Mouse (Mus musculus): ENCODE results near the gene Sprr2a2. TPM values are rescaled to one million over a fixed set of nuclear protein-coding genes. Genes with fewer than 3 reads are reported as not detected.
"Not testable (repeated sequence)": the region's sequence is repeated elsewhere in the genome, so short reads cannot be mapped to it uniquely, and the experiment has no call there.

Gene Sprr2a2
- polyA plus RNA-seq, 1 experiment from 2014 or later: not detected

GRCm38 (mm10) chr3:92285101-92285500, 69.4 kb downstream of the Sprr2a2 start, which contains the start of gene Sprr2a3:
Sprr2a3 (plus strand) TSS chr3:92285417.
- not testable (repeated sequence) for H3K9ac ChIP-seq (replicated peaks); H3K9me3 ChIP-seq; H3K4me3 ChIP-seq; H3K36me3 ChIP-seq; H3K4me2 ChIP-seq (replicated peaks); ATAC-seq (ENCODE audit: low FRiP score, low read depth); H3K27ac ChIP-seq (replicated peaks); H3K4me1 ChIP-seq; H3K27me3 ChIP-seq
- 97% methylated on average over 1 of the region's 1 CpGs for WGBS

- H3K4me3 ChIP-seq; H3K27ac ChIP-seq (replicated peaks); H3K36me3 ChIP-seq; ATAC-seq (ENCODE audit: low FRiP score, low read depth); H3K4me1 ChIP-seq; H3K9me3 ChIP-seq; H3K4me2 ChIP-seq (replicated peaks); H3K9ac ChIP-seq (replicated peaks); H3K27me3 ChIP-seq: not testable (repeated sequence)
- WGBS: 65% methylated on average over 6 of the region's 6 CpGs
Measured at GRCm38 (mm10) chr3:92288489-92288888, 72.8 kb downstream of the Sprr2a2 start.

Other genes with a start within 250 kb of the Sprr2a2 start
- not detected in 2 replicates for gene Pglyrp3, start 201.3 kb upstream of the Sprr2a2 start, polyA plus RNA-seq (2016; fragmentation: Nextera tagmentation; extraction: Ambion mirVana)
- gene Lor, start 132.8 kb upstream of the Sprr2a2 start, polyA plus RNA-seq (2016; fragmentation: Nextera tagmentation; extraction: Ambion mirVana): 2.7 and 3.1 TPM in 2 replicates
- not detected in 2 replicates for gene Prr9, start 92.0 kb upstream of the Sprr2a2 start, polyA plus RNA-seq (2016; fragmentation: Nextera tagmentation; extraction: Ambion mirVana)
- gene Lelp1, start 73.2 kb upstream of the Sprr2a2 start, polyA plus RNA-seq (2016; fragmentation: Nextera tagmentation; extraction: Ambion mirVana): not detected in 2 replicates
- not detected in 2 replicates for gene Sprr2a1, start 121 bp upstream of the Sprr2a2 start, polyA plus RNA-seq (2016; fragmentation: Nextera tagmentation; extraction: Ambion mirVana)
- gene Sprr2a3, start 69.5 kb downstream of the Sprr2a2 start, polyA plus RNA-seq (2016; fragmentation: Nextera tagmentation; extraction: Ambion mirVana): not detected in 2 replicates
- gene Sprr2b, start 100.7 kb downstream of the Sprr2a2 start, polyA plus RNA-seq (2016; fragmentation: Nextera tagmentation; extraction: Ambion mirVana): not detected in 2 replicates
- gene Sprr2d, start 123.2 kb downstream of the Sprr2a2 start, polyA plus RNA-seq (2016; fragmentation: Nextera tagmentation; extraction: Ambion mirVana): not detected in 2 replicates
- gene Sprr2e, start 136.2 kb downstream of the Sprr2a2 start, polyA plus RNA-seq (2016; fragmentation: Nextera tagmentation; extraction: Ambion mirVana): not detected in 2 replicates
- gene Sprr2f, start 149.3 kb downstream of the Sprr2a2 start, polyA plus RNA-seq (2016; fragmentation: Nextera tagmentation; extraction: Ambion mirVana): not detected in 2 replicates
- not detected in 2 replicates for gene Sprr2h, start 169.8 kb downstream of the Sprr2a2 start, polyA plus RNA-seq (2016; fragmentation: Nextera tagmentation; extraction: Ambion mirVana)
- not detected in 2 replicates for gene Sprr2i, start 192.1 kb downstream of the Sprr2a2 start, polyA plus RNA-seq (2016; fragmentation: Nextera tagmentation; extraction: Ambion mirVana)
- not detected in 2 replicates for gene Sprr2j-ps, start 202.2 kb downstream of the Sprr2a2 start, polyA plus RNA-seq (2016; fragmentation: Nextera tagmentation; extraction: Ambion mirVana)
- 6.6 and 9.2 TPM in 2 replicates for gene Gm9774, start 213.5 kb downstream of the Sprr2a2 start, polyA plus RNA-seq (2016; fragmentation: Nextera tagmentation; extraction: Ambion mirVana)
- not detected in 2 replicates for gene Sprr2k, start 216.7 kb downstream of the Sprr2a2 start, polyA plus RNA-seq (2016; fragmentation: Nextera tagmentation; extraction: Ambion mirVana)
- not detected in 2 replicates for gene Sprr1b, start 222.9 kb downstream of the Sprr2a2 start, polyA plus RNA-seq (2016; fragmentation: Nextera tagmentation; extraction: Ambion mirVana)
- gene Sprr3, start 242.8 kb downstream of the Sprr2a2 start, polyA plus RNA-seq (2016; fragmentation: Nextera tagmentation; extraction: Ambion mirVana): not detected in 2 replicates